Mouse (Mus musculus) bone marrow, adult 2 months (tissue): ENCODE results near the gene Gpx2.

ENCODE experiments used
- CTCF ChIP-seq: fragments of 200-500 bp; IDR thresholded peaks from 2 replicates; pipeline ENCODE4 v1.5.1; 2011; ENCODE audit warnings: low read length, control low read depth; ENCODE audit not compliant: control insufficient read depth, insufficient read depth
- POLR2A ChIP-seq: fragments of 200-500 bp; IDR thresholded peaks from 2 replicates; pipeline ENCODE4 v1.6.1; 2011; ENCODE audit warnings: low read depth, mild to moderate bottlenecking, control low read depth, low read length, borderline replicate concordance; ENCODE audit not compliant: control insufficient read depth

GRCm38 (mm10) chr12:76765354-76765851 lies 30.0 kb downstream of the Gpx2 start, which contains the start of the genes Churc1 and Fntb:
- no peak for TF ChIP-seq CTCF
- peak; percentile 63; the same call in 1 of the 2 replicates for TF ChIP-seq POLR2A
